Mouse (Mus musculus): ENCODE data around the gene Cfap65.
A peak's percentile ranks its signal among the peaks of the same experiment; 100 is the strongest.

Cfap65 gene

GRCm38 (mm10) chr1:74935402-74935801, at the start of gene Cfap65:
Gene Cfap65 (minus strand): TSS chr1:74935599.
- no peak for DNase-seq (ENCODE audit: low read depth)

GRCm38 (mm10) chr1:74977001-74977400, 41.6 kb upstream of the Cfap65 start:
- no peak for DNase-seq (ENCODE audit: low read depth)

GRCm38 (mm10) chr1:74975936-74976335, 40.5 kb upstream of the Cfap65 start:
- no peak for DNase-seq (ENCODE audit: low read depth)

- DNase-seq (ENCODE audit: low read depth) = no peak
Observed at GRCm38 (mm10) chr1:74973590-74973989, 38.2 kb upstream of the Cfap65 start.

GRCm38 (mm10) chr1:74971353-74972050, 36.1 kb upstream of the Cfap65 start:
- no peak for DNase-seq (ENCODE audit: low read depth)

- peak; percentile 52 for DNase-seq (ENCODE audit: low read depth)
Observed at GRCm38 (mm10) chr1:74967962-74968580, 32.7 kb upstream of the Cfap65 start.

- DNase-seq (ENCODE audit: low read depth) = peak; percentile 92
Observed at GRCm38 (mm10) chr1:74964494-74965215, 29.3 kb upstream of the Cfap65 start.

- no peak for DNase-seq (ENCODE audit: low read depth)
Observed at GRCm38 (mm10) chr1:74962853-74963227, 27.4 kb upstream of the Cfap65 start.

GRCm38 (mm10) chr1:74962126-74962852, 26.9 kb upstream of the Cfap65 start:
- DNase-seq (ENCODE audit: low read depth) = no peak

GRCm38 (mm10) chr1:74961722-74962121, 26.3 kb upstream of the Cfap65 start:
- no peak for DNase-seq (ENCODE audit: low read depth)

GRCm38 (mm10) chr1:74960059-74960458, 24.7 kb upstream of the Cfap65 start:
- DNase-seq (ENCODE audit: low read depth) = no peak

- no peak for DNase-seq (ENCODE audit: low read depth)
Observed at GRCm38 (mm10) chr1:74951556-74952210, 16.3 kb upstream of the Cfap65 start, which contains the start of gene Ihh. Gene Ihh (minus strand): TSS chr1:74951672.

GRCm38 (mm10) chr1:74950576-74951490, 15.4 kb upstream of the Cfap65 start:
- no peak for DNase-seq (ENCODE audit: low read depth)

GRCm38 (mm10) chr1:74950066-74950465, 14.7 kb upstream of the Cfap65 start:
- DNase-seq (ENCODE audit: low read depth) = no peak

- DNase-seq (ENCODE audit: low read depth) = no peak
Observed at GRCm38 (mm10) chr1:74949666-74950050, 14.3 kb upstream of the Cfap65 start.

- DNase-seq (ENCODE audit: low read depth) = peak; percentile 68
Observed at GRCm38 (mm10) chr1:74948784-74949665, 13.6 kb upstream of the Cfap65 start.

- no peak for DNase-seq (ENCODE audit: low read depth)
Observed at GRCm38 (mm10) chr1:74947986-74948670, 12.7 kb upstream of the Cfap65 start.

- DNase-seq (ENCODE audit: low read depth) = no peak
Observed at GRCm38 (mm10) chr1:74941651-74942360, 6.4 kb upstream of the Cfap65 start.

Data from NIH3T3 (cell line).